Mouse (Mus musculus) heart, adult 11 months (tissue): ENCODE results near the gene Fndc3b.

ENCODE experiments used
- DNase-seq: peaks from one replicate; pipeline ENCODE4 v3.0.0; 2022

Gene Fndc3b

DNA sequence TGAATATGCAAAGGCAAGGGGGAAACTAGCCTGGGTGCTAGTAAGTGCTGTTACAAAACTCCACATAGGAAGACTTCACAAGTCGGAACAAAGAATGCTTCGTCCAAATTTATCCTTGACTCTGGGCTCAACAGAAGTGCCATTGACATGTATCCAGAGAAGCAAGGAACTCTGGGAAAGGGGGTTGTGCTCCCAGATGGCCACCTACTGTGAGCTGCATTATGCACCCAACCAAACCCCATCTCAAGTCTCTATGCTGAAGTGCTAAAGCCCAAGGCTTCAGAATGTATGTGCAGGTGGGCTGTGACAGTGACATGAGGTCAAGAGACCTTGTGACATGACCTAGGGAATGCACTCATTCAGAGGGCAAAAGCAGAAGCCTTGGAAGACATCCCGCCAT lies 165.5 kb downstream of the Fndc3b start:
- DNase-seq: peak; percentile 78

DNA sequence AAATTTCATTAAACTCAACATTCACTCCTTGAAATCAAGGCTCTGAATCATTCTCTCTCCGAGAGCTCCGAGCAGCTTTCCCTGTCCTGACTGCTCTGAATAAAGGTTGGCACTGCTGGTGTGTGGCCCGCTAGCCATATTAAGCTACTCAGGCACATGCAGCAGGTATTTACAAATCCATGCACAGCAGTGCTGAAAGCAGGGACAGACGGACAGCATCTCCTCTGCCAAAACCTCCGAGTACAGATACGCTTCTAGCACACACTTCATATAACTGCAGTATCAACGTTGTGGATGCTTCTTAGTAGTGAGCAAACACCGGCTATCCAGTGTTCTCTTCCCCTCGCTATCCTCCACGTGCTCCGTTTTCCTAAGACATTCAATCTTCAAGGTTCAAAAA lies 167.0 kb downstream of the Fndc3b start:
- DNase-seq: peak; percentile 65

DNA sequence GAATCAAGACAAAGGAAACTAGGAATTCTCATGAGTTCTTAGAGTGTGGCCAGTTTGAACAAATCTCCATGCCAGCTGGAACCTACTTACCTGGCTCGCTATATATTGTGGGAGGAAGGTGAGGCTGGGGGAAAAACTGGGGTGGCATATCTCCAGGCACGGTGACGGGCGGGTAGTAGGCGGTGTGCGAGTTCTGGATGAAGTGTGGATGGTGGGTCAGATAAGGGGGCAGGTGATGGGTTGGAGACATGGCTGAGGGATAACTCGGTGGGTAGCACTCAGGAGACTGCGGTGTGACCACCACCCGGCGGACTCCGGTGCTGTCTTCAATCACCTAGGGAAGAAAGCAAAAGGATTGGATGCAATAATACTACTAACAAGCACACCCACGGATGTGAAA lies 169.3 kb downstream of the Fndc3b start:
- peak; percentile 69 for DNase-seq

DNA sequence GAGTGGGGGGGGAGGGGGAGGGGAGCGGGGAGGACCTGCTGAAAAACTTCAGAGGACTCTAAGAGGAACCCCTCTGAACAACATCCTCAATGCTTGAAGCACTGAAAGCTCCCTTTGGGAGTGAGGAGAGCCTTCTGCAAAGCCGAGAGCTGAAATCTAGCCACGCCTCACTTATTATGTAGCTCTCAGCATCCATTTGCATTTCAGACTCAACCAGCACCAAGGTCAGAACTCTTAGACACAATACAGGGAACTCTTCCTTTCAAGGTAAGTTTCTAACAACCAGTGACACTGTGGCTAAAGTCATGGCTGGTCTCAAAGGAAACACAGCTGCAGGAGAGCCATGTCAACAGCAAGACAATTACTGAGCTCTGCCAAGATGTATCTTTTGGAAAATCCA lies 169.9 kb downstream of the Fndc3b start:
- peak; percentile 31 for DNase-seq

DNA sequence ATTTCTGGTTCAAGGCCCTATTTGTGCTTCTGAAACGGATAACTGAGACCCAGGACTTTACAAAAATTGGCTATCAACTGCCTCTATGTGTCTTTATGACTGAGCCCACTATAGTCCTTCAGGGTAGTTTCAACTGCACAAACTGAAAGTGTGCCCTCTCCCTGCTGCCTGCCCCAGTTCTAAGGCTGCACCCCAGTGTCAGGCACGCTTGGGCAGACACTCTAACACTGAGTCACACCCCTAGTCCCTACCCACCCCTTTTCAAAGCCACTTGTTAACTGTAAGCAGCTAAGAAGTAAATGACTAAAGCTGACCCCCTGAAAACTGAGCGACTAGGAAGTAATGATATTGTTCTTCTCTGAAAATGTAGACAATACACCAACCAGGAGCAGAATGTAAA lies 176.9 kb downstream of the Fndc3b start:
- peak; percentile 52 for DNase-seq

DNA sequence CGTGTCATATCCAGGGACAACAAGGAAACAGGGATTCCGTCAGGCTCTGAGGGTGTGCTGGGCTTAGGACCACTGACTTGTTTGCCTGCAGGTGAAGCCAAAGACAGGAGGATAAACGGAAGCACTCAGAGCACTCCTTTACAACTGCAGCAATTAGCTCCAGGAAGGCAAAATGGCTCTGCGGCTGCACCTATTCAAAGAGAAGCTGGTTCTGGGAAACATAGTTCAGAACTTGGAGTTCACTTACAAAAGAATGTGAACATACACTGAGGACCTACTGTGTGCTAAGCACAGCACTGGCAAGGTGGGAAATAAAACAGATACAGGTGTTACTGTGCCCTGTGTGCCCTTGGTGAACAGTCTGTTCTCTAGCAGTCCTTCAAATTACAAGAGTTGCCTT lies 177.4 kb downstream of the Fndc3b start:
- DNase-seq: peak; percentile 61

DNA sequence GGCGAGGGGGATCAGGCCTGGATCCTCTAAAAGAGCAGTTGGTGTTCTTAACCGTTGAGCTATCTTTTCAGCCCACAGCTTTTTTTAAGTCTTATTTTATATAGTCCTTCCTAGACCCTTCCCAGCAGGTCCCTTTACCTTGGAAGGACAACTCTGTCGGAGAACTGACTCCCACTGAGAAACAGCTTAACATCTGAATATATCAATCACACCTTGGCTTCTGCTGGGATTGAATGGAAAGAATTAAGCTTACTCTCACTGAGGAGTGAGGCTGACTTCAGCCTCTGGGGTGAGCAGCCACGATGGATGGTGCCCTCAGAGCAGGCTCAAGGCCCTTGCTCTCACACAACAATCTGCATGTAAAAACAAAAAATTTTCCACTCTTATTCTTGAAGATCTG lies 179.1 kb downstream of the Fndc3b start:
- no peak for DNase-seq

DNA sequence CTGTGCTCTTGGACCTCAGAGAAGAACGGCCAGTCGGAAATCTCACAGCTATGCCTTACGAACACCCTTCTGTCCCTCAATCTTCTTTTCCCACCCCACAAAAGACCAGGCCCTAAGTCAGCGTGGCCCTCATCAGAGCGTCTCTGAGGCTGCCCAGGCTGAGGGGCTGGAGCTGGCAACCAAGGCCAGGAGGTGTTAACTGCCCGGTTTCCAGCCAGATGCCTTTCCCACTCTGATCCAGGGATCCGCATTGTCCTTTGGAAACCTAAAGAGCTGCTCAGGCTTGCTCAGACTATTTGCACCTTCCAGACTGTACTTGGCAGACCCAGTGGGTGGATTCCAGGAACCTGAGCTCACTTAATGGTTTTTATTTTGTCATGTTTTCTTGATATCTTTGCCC lies 180.7 kb downstream of the Fndc3b start:
- DNase-seq: peak; percentile 83

DNA sequence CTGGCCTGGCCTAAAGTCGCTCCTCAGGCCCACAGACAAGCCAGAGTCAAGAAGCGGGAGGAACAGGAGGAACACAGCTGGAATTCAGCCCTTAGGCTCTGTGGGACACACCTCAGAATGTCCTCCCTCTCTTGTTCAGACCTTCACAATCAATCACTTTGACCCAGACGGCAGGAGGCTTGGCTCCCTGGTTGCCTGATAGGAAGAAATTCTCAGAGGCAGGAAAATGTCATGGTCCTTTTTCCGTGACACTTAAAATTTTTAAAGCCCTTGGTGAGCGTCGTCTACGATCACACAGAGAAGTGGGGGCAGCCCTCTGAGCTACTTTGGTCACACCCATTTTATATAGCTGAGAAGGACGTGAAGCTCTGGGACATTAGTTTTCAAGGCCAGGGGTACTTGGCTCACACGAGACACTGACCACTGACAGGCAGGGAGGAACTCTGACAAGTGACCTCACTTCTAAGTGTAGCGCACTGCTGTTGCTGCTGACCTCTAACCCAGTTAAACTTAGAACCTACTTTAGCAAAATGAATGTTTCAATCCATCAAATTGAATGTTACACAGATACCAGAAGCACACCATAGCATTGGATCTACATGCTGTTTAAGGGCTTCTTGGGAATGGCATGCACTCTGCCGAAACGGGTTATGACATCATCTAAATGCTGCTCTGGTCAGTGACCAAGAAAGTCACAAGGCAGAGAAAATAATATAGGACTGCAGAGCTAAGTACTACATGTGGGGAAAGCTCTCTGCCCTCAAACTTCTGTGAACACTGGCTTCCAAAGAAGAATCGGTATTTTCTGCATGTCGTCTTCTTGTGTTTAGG lies 181.7 kb downstream of the Fndc3b start:
- peak; percentile 85 for DNase-seq

DNA sequence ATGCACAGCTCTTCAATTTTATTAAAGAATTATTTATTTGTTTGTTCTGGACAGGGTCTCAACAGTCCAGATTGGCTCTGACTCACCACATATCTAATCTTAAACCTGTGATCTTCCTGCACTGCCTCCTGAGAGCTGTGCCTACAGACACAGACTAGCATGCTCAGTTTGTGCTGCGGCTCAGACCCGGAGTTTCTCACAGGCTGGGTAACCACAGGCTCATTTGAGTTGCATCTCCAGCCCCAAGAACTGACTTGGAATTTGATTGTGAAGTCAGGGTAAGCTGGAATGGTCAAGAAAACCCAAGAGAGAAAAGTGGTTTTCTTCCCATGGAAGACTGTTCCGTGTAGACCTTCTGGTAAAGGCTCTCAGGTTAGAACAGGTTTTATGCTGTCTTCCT lies 184.1 kb downstream of the Fndc3b start:
- DNase-seq: peak; percentile 70

DNA sequence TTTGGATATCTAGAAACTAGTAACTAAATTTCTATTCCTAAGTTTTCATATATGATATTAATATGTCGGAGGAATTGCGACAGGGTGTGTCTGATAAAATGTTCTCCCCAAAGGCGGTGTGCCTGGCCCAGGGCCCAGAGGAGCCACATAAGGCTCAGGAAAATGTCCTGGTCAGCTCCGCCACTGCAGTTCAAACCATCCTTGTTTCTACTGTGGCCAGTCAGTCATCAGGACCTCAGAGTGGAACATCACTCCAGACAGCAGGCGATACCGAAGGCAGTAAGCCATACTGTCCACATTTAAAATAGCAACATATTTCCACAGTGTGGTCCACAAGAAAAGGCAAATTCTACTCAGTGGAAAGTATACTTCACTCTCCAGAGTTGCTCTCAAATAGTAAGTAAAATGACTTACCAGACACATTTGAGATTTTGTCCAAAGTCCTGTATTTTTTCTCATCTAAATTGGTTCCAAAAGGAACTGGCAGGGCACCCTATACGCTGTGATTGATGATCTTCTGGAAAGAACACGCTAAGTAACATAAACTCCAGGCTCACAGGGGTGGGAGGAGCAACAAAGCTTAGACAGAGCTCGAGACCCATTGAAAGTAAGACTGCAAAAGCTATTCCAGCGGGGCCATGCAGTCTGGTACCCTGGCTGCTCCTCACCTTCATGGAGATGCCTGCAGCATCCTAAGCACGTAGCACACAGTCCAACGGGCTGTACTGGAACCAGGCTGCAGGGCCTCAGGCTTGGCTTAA lies 187.8 kb downstream of the Fndc3b start:
- peak; percentile 85 for DNase-seq

DNA sequence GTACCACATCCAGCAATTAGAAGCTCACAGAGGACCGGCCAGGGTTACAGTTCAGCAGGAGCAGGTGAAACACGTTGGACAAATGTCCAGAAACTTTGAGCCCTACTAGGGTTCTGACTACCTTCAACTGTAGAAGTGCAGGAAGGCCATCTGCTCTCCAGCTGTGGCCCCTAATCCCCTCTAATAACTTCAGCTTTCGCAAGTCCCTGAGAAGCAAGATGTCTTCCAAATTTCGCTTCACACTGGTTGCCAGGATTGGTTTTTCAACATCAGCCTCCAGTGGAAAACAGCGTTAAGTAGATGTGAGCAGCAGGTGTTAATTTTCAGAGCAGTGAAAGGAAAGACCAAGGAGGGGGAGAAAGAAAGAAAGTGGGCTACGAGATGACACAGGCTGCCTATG lies 190.7 kb downstream of the Fndc3b start:
- DNase-seq: peak; percentile 97

DNA sequence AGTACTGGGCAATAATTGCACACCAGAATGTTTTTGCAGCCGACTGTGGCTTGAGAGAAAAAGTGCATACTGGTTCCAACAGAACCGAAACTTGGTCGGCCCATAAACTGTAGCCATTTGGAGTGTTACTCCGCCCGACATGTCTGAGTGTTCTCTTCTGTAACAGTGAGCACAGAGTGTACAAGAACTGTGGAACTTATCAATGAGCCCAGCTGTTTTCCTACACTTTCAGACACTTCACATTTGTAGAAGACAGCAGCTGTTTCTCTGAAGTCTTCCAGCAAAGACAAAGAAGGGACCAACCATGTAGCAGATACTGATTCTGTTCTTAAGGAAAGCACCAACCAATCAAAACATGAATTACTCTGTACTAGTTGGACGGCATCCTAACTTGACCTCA lies 191.6 kb downstream of the Fndc3b start:
- DNase-seq: peak; percentile 98

DNA sequence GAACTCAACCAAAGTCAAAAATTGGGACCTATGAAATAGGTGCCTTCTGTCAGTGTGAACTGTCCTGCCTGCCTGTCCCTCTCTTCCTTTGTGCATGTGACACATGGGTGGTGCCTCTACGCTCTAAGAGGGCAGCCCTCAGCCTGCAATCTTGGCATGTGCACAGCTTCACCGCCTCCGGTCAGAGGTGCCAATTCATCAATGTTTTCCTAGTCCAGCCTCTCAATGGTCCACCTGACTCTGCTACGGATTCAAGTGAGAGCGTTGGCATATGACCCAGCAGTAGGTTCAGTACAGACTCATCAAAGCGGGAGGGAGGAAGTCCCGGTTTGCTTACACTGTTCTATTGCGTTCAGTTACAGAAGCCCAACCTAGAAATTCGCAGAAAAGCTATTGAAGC lies 192.2 kb downstream of the Fndc3b start:
- peak; percentile 96 for DNase-seq

DNA sequence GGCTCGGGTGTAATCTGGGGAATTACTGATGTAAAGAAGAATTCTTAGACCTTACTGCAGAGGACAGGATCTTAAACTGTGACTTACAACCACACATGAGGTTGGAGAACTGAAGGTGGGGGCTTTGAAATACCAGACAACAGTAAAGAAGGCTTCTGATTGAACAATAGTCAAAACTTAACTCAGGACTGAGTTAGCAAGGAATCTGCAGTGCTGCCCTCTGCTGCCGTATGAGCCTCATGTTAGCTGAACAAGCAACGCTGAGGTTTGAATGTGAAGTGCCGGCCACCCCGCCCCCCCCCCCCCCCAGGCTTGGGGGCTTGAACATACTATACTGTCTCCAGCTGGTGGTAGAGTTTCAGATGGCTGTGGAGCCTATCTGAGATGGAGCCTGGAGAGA lies 194.6 kb downstream of the Fndc3b start:
- DNase-seq: no peak

DNA sequence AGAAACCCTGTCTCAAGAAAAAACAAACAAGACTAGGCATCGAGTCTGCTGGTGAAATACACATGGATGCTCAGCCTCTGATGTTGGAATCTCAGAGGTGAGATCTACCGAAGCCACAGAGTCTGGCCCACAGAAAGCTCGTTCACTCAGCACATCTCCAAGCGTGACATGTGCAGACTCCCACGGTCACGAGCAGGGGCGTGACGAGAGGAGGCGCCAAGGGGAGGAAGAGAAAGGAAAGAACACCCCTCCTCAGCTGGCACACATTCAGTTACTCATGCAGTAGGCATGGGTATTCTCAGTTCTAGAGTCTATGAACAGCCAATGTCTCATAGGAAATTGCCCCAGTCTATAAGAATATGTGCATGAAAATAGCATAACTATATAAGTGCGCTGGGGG lies 199.3 kb downstream of the Fndc3b start:
- no peak for DNase-seq

DNA sequence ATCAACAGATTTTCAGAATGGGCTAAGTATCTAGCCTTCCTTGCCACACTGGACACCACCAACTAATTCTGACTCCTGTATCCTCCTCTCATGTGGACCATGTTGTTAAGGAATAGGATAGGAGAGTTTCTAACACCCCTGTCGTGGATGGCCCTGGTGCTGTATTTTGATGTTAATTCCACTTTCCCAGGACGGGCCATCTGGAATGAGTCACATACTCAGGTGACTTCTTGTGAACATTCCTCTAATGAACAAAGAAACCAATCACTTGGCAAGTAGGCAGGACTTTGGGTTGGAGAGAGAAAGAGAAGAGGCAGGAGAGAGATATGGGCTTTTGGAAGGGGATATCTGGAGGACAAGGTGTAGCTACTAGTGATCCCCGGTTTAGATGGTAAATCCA lies 204.2 kb downstream of the Fndc3b start:
- no peak for DNase-seq

DNA sequence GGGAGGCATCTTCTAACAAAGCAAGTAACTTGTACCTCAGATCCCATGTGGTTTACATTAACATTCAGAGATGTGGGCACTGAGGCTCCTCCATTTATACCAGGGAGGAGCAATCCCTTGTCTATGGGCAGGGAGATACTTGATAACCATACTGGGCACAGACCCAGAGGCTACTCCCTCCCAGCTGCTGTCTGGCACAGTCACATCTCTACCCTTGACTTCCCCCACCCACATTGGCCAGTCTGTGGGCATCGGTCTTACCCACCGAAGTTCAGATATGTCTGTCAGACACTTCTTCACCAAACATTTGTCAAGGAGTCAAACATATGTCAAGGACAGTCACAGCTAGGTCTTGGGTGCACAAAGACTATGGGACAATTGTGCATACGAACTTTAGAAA lies 205.5 kb downstream of the Fndc3b start:
- DNase-seq: no peak

DNA sequence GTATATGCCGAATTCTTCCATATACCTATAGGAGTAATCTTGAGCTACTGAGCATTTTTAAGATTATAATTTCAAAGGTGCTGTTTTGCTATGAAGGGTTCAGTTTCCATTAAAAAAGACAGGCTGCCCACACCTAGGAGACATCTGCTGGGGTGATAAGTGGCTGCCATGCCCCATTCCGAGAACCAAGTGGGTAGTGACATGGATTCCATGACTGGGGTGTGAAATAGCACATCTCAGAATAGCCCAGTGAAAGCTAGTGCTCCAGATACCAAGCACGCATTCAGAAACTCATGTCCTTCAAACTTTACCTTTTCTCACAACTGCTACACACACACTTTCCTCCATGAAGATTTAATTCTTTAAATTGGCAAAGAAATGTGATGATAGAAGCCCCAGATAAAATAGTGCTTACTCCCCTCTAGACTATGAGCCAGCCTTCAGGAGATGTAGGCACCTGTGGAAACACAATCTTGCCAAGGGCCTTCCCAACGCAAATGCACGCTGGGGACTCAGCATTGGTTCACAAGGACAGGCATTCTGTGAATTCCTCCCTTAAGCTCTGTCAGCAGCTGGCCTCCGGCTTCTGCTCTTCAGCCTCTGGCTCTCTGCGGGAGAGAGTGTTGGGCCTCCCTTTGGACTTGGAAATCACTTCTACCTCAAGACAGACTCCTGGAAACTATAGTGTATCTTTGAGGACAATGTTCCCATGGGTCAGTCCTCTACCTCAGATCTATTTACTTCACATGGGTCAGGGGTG lies 207.6 kb downstream of the Fndc3b start:
- no peak for DNase-seq

DNA sequence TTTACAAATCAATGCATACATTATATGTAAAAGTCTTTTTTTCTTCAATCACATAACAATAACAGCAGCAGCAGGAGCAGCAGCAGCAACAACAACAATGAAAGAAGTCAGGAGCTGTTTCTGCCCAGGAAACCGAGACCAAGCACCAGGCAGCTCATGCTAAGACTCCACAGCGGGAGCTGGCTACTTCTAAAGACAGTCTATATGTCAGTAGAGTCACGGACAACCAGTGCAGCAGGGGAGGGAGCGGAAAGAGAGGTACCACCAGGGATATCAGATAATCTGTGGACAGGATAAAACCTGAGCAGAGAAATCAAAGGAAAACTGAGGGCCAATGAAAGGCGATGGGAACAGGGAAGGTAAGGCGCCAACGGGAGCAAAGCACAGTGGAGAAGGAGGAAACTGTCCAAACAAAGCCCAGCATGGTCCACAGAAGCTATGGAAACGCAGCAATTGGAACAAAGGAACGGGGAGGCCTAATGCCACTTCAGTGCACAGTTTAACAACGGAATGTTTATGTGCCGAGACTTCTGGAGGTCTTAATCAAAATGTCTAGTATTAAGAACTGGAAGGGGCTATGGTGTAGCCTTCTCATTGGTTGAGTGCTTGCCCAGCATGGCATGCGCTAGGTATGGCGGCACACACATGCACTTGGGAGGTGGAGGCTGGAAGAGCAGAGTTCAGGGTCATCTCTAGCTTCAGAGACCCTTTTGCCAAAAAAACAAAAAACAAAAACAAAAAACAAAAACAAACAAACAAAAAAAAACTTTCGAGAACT lies 215.6 kb downstream of the Fndc3b start:
- DNase-seq: no peak

DNA sequence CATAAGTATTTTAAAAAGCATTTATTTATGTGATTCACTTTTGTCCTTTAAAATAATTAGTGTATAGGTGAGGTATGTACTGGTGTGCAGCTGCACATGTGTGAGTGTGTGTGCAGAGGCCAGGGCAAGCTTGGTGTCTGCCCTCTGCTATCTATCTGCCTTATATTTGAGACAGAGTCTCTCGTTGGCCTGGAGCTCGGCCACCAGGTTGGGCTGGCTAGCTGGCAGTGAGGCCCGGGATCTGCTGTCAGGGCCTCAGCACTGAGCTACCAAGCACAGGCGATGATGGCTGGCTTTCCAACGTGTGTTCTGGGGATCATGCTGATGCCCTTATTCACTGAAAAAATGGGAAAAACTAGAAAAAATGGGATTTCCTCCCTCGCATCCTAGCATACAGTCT lies 216.4 kb downstream of the Fndc3b start:
- DNase-seq: peak; percentile 90

DNA sequence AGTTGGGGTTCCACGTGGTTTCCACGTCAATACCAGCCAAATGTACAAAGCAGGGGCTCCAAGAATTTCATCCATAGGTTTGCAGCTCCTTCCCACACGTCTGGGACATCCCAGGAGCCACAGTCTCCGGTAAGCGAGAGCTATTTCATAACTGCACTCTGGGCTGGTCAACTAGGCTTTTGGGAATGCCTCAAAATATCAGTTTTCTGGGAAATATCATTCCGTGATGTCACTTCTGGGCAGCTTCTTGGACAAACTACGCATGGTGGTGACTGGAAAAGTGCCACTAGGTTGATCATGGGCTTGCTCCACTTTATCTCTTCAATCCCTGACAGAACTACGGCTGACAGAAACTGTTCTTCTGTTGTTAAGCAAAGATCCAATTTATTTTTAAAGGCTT lies 217.0 kb downstream of the Fndc3b start:
- peak; percentile 94 for DNase-seq

DNA sequence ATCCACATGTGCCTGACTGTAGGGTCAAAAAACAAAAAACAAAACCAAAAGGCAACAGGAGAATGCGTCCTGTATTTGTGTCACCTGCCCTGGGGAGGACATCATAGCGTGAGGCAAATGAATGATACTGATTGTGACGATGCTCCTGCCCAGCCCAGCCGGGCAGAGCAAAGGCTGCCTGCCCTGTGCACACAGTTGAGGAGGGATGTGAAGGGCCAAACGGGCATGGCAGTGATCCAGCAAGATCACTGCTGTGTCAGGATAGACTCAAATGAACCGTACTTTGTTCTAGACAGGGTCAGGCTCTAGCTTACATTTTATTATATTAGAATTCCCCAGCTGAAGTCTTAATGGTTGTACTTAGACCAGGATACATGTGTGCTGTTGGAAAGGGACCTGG lies 219.3 kb downstream of the Fndc3b start:
- DNase-seq: peak; percentile 91
